Mouse (Mus musculus) intestine, embryonic 16.5 days (tissue): ENCODE measurements around the gene Gm10490. TPM values are rescaled to one million over a fixed set of nuclear protein-coding genes. Genes with fewer than 3 reads are reported as not detected.
"Not testable (repeated sequence)": the region's sequence is repeated elsewhere in the genome, so short reads cannot be mapped to it uniquely, and the experiment has no call there.

ENCODE experiments used
- ATAC-seq: fragments of 200-750 bp; cut with Nextera tagmentation; 2 replicates; pipeline ENCODE4 v1.8.0; 2017; ENCODE audit warnings: moderate TSS enrichment, moderate library complexity
- H3K27ac ChIP-seq: fragments of 300-500 bp; sonication (generic); 2 replicates; pipeline ENCODE4 v1.5.1; 2014; ENCODE audit warnings: mild to moderate bottlenecking, low read length
- H3K27me3 ChIP-seq: fragments of 300-500 bp; sonication (generic); replicated peaks from 2 replicates; pipeline ENCODE4 v1.6.1; 2014; ENCODE audit warnings: low read length, control low read depth, mixed read lengths; ENCODE audit not compliant: control insufficient read depth, insufficient read depth
- H3K36me3 ChIP-seq: fragments of 300-500 bp; sonication (generic); 2 replicates; pipeline ENCODE4 v1.6.1; 2014; ENCODE audit warnings: low read length, control low read depth; ENCODE audit not compliant: control insufficient read depth, insufficient read depth
- H3K4me1 ChIP-seq: fragments of 300-500 bp; sonication (generic); 2 replicates; pipeline ENCODE4 v1.6.1; 2014; ENCODE audit warnings: low read length, control low read depth, mixed read lengths; ENCODE audit not compliant: control insufficient read depth, insufficient read depth
- H3K4me2 ChIP-seq: fragments of 300-500 bp; sonication (generic); 2 replicates; pipeline ENCODE4 v1.6.1; 2014; ENCODE audit warnings: low read depth, low read length, control low read depth
- H3K4me3 ChIP-seq: fragments of 300-500 bp; sonication (generic); 2 replicates; pipeline ENCODE4 v1.5.1; 2014; ENCODE audit warnings: mild to moderate bottlenecking, low read length
- H3K9ac ChIP-seq: fragments of 300-500 bp; sonication (generic); 2 replicates; pipeline ENCODE4 v1.6.1; 2014; ENCODE audit warnings: low read depth, low read length
- H3K9me3 ChIP-seq: fragments of 300-500 bp; sonication (generic); 2 replicates; pipeline ENCODE4 v1.6.1; 2016; ENCODE audit warnings: low read length, control low read depth; ENCODE audit not compliant: control insufficient read depth
- WGBS: fragments of 180-500 bp; shearing (Covaris S2); extraction: QIAGEN DNeasy Blood & Tissue Kit; methylation state at CpG from one replicate; pipeline ENCODE4 v1.1.7; 2014; 5-methylcytosine and 5-hydroxymethylcytosine counted together
- polyA plus RNA-seq: library from polyadenylated mRNA; unstranded; fragments of >200 nt; fragmentation: Nextera tagmentation; extraction: Ambion mirVana; gene quantifications from 2 replicates; pipeline ENCODE4 v1.2.1, GENCODE M21; 2015

Gm10490 gene
- not detected in 2 replicates for polyA plus RNA-seq

- not testable (repeated sequence) for H3K27me3 ChIP-seq, H3K36me3 ChIP-seq, H3K4me3 ChIP-seq, H3K27ac ChIP-seq, H3K4me1 ChIP-seq, H3K4me2 ChIP-seq, ATAC-seq, H3K9ac ChIP-seq, H3K9me3 ChIP-seq
- WGBS, result 84% methylated on average over 3 of the region's 4 CpGs
These were observed at the start of gene Gm10490 for GRCm38 (mm10) chrX:7909242-7909641. Gene Gm10490, plus strand, starts transcription at chrX:7909542.

GRCm38 (mm10) chrX:7863181-7863580, 46.2 kb upstream of the Gm10490 start:
- no peak overlapping the region for H3K4me2 ChIP-seq
- no peaks in the 10 kb centered on the region for H3K36me3 ChIP-seq
- H3K27ac ChIP-seq, result no peak overlapping the region
- 70% methylated on average over 1 of the region's 1 CpGs for WGBS
- no peaks in the 10 kb centered on the region for H3K9me3 ChIP-seq
- H3K9ac ChIP-seq, result no peak overlapping the region
- no peak for ATAC-seq
- no peak overlapping the region for H3K4me3 ChIP-seq
- H3K4me1 ChIP-seq, result no peaks in the 10 kb centered on the region
- H3K27me3 ChIP-seq, result no peaks in the 10 kb centered on the region

- 63% methylated on average over 3 of the region's 3 CpGs for WGBS
- Histone ChIP-seq H3K27me3 (no peaks in the 10 kb centered on the region), H3K4me1 (no peaks in the 10 kb centered on the region), H3K9ac (no peak overlapping the region), H3K27ac (no peak overlapping the region), H3K36me3 (no peaks in the 10 kb centered on the region), H3K4me2 (no peak overlapping the region), H3K9me3 (no peaks in the 10 kb centered on the region), H3K4me3 (no peak overlapping the region)
- ATAC-seq, result no peak
These were observed 44.8 kb upstream of the Gm10490 start for GRCm38 (mm10) chrX:7864551-7864950.

- Histone ChIP-seq H3K9me3 (no peaks in the 10 kb centered on the region), H3K9ac (no peak overlapping the region), H3K27ac (no peak overlapping the region), H3K4me1 (no peaks in the 10 kb centered on the region), H3K27me3 (no peaks in the 10 kb centered on the region), H3K4me3 (no peak overlapping the region), H3K36me3 (no peaks in the 10 kb centered on the region), H3K4me2 (no peak overlapping the region)
- 66% methylated on average over 2 of the region's 2 CpGs for WGBS
- ATAC-seq, result no peak
These were observed 44.0 kb upstream of the Gm10490 start for GRCm38 (mm10) chrX:7865343-7865742.

- Histone ChIP-seq H3K9me3 (no peaks in the 10 kb centered on the region), H3K4me2 (no peak overlapping the region), H3K27me3 (no peaks in the 10 kb centered on the region), H3K36me3 (no peaks in the 10 kb centered on the region), H3K4me1 (no peaks in the 10 kb centered on the region), H3K4me3 (no peak overlapping the region), H3K9ac (no peak overlapping the region), H3K27ac (no peak overlapping the region)
- no peak for ATAC-seq
- 65% methylated on average over 2 of the region's 2 CpGs for WGBS
These were observed 43.6 kb upstream of the Gm10490 start for GRCm38 (mm10) chrX:7865786-7866185.

GRCm38 (mm10) chrX:7867141-7867540, 42.2 kb upstream of the Gm10490 start:
- H3K36me3 ChIP-seq, result no peaks in the 10 kb centered on the region
- no peak overlapping the region for H3K4me3 ChIP-seq
- H3K4me1 ChIP-seq, result no peaks in the 10 kb centered on the region
- no peak for ATAC-seq
- no peak overlapping the region for H3K9ac ChIP-seq
- H3K9me3 ChIP-seq, result no peaks in the 10 kb centered on the region
- 100% methylated on average over 1 of the region's 1 CpGs for WGBS
- no peak overlapping the region for H3K4me2 ChIP-seq
- no peaks in the 10 kb centered on the region for H3K27me3 ChIP-seq
- H3K27ac ChIP-seq, result no peak overlapping the region

GRCm38 (mm10) chrX:7868506-7868905, 40.8 kb upstream of the Gm10490 start:
- no peak overlapping the region for H3K4me2 ChIP-seq
- H3K27ac ChIP-seq, result no peak overlapping the region
- H3K4me3 ChIP-seq, result no peak overlapping the region
- no peaks in the 10 kb centered on the region for H3K9me3 ChIP-seq
- H3K4me1 ChIP-seq, result no peaks in the 10 kb centered on the region
- WGBS, result 55% methylated on average over 2 of the region's 2 CpGs
- no peak for ATAC-seq
- H3K36me3 ChIP-seq, result no peaks in the 10 kb centered on the region
- H3K9ac ChIP-seq, result no peak overlapping the region
- no peaks in the 10 kb centered on the region for H3K27me3 ChIP-seq

- no peaks in the 10 kb centered on the region for H3K9me3 ChIP-seq
- no peak for ATAC-seq
- H3K27ac ChIP-seq, result no peak overlapping the region
- no peak overlapping the region for H3K9ac ChIP-seq
- H3K27me3 ChIP-seq, result no peaks in the 10 kb centered on the region
- H3K4me1 ChIP-seq, result no peaks in the 10 kb centered on the region
- H3K4me2 ChIP-seq, result no peak overlapping the region
- 39% methylated on average over 3 of the region's 3 CpGs for WGBS
- no peak overlapping the region for H3K4me3 ChIP-seq
- H3K36me3 ChIP-seq, result no peaks in the 10 kb centered on the region
These were observed 39.5 kb upstream of the Gm10490 start for GRCm38 (mm10) chrX:7869826-7870225.

GRCm38 (mm10) chrX:7878007-7878419, 31.3 kb upstream of the Gm10490 start, which contains the start of gene Pim2:
Gene Pim2, plus strand, starts transcription at chrX:7878262.
- no peaks in the 10 kb centered on the region; the same call in 1 of the 2 replicates for H3K4me1 ChIP-seq
- 19% methylated on average over 38 of the region's 38 CpGs for WGBS

GRCm38 (mm10) chrX:7878495-7878894, 30.8 kb upstream of the Gm10490 start:
- Histone ChIP-seq H3K27me3 (no peaks in the 10 kb centered on the region), H3K36me3 (no peaks in the 10 kb centered on the region), H3K4me3 (peak overlapping the region; percentile 57), H3K4me2 (peak overlapping the region; percentile 88), H3K4me1 (no peaks in the 10 kb centered on the region; the same call in 1 of the 2 replicates), H3K27ac (no peak overlapping the region), H3K9ac (peak overlapping the region; percentile 71), H3K9me3 (no peaks in the 10 kb centered on the region)
- WGBS, result 16% methylated on average over 21 of the region's 21 CpGs
- ATAC-seq, result peak; percentile 38; the same call in 1 of the 2 replicates

More at GRCm38 (mm10) chrX:7878007-7878419, 31.3 kb upstream of the Gm10490 start, which contains the start of gene Pim2:
- no peak within 1 kb of the TSS for H3K27ac ChIP-seq
- H3K4me3 ChIP-seq, result peak within 1 kb of the TSS; percentile 57
- H3K27me3 ChIP-seq, result no peaks in the 10 kb centered on the region
- H3K36me3 ChIP-seq, result no peaks in the 10 kb centered on the region
- H3K9me3 ChIP-seq, result no peaks in the 10 kb centered on the region
- peak; percentile 96 for ATAC-seq
- peak within 1 kb of the TSS; percentile 88 for H3K4me2 ChIP-seq
- peak within 1 kb of the TSS; percentile 71 for H3K9ac ChIP-seq
